Mouse (Mus musculus): ENCODE results near the gene Ramp1. TPM values are rescaled to one million over a fixed set of nuclear protein-coding genes. Genes with fewer than 3 reads are reported as not detected.

Ramp1 gene
- total and polyA plus RNA-seq, 3 experiments: 4.1 to 5.6 TPM; not detected in 1

GRCm38 (mm10) chr1:91220322-91220672, 40.7 kb downstream of the Ramp1 start:
- Histone ChIP-seq H3K79me2 (ENCODE audit: control insufficient read depth, insufficient read depth, low read length, poor library complexity) (no peaks in the 10 kb centered on the region), H3K9ac (ENCODE audit: control insufficient read depth, low read depth, low read length, poor library complexity, severe bottlenecking) (no peak overlapping the region), H3K27me3 (ENCODE audit: control insufficient read depth in 1 of 2, insufficient read depth in 2 of 2, low read length in 2 of 2) (no peaks in the 10 kb centered on the region), H3K4me1 (ENCODE audit: control insufficient read depth in 1 of 2, insufficient read depth in 2 of 2, low read length in 2 of 2) (peaks cover 6 to 18% of the 10 kb centered on the region in 2 experiments), H3K4me3 (ENCODE audit: control insufficient read depth in 1 of 2, insufficient read depth in 1 of 2, low read depth in 2 of 2, low read length in 2 of 2) (no peak overlapping the region), H3K9me3 (replicated peaks; ENCODE audit: insufficient read depth, low read length) (no peaks in the 10 kb centered on the region), H3K27ac (ENCODE audit: control insufficient read depth, low read depth, low read length) (no peak overlapping the region), H3K36me3 (ENCODE audit: control insufficient read depth in 1 of 2, insufficient read depth in 2 of 2, low read length in 2 of 2) (peaks cover 0 to 13% of the 10 kb centered on the region in 2 experiments; a peak in 2 of 4 replicates)
- DNase-seq (ENCODE audit: low read depth, low spot score): no peak
- TF ChIP-seq EP300 (IDR thresholded peaks at IDR 0.05; ENCODE audit: low read depth in 1 of 2, low read length in 2 of 2) (no peak), MAX (IDR thresholded peaks at IDR 0.05; ENCODE audit: low read length) (no peak), MEF2A (IDR thresholded peaks at IDR 0.05; ENCODE audit: extremely low read depth, insufficient replicate concordance, low read depth, low read length, poor library complexity, severe bottlenecking) (no peak), POLR2AphosphoS5 (IDR thresholded peaks at IDR 0.05; ENCODE audit: borderline replicate concordance, low read depth, low read length) (no peak), CTCF (IDR thresholded peaks at IDR 0.05 in 2 of 3, conservative IDR thresholded peaks at IDR 0.05 in 1 of 3; ENCODE audit: control insufficient read depth in 1 of 3, insufficient read depth in 1 of 3, low read depth in 2 of 3, low read length in 3 of 3, poor library complexity in 1 of 3, severe bottlenecking in 1 of 3) (no peak), NRF1 (IDR thresholded peaks at IDR 0.05; ENCODE audit: insufficient read depth, low read depth, low read length, poor library complexity, severe bottlenecking) (no peak), MXI1 (IDR thresholded peaks at IDR 0.05; ENCODE audit: low read depth, low read length) (no peak), CHD2 (IDR thresholded peaks at IDR 0.05; ENCODE audit: low read length) (no peak), GABPA (IDR thresholded peaks at IDR 0.05; ENCODE audit: low read depth, low read length) (no peak), MAFK (IDR thresholded peaks at IDR 0.05; ENCODE audit: borderline replicate concordance, low read depth, low read length) (no peak), UBTF (IDR thresholded peaks at IDR 0.05; ENCODE audit: borderline replicate concordance, insufficient read depth, low read depth, low read length) (no peak), ZC3H11A (IDR thresholded peaks at IDR 0.05; ENCODE audit: low read depth, low read length) (no peak), ETS1 (IDR thresholded peaks at IDR 0.05; ENCODE audit: low read depth, low read length) (no peak), MYC (IDR thresholded peaks at IDR 0.05; ENCODE audit: low read depth, low read length) (no peak), TCF12 (IDR thresholded peaks at IDR 0.05; ENCODE audit: low read depth, low read length) (no peak), BHLHE40 (IDR thresholded peaks at IDR 0.05; ENCODE audit: borderline replicate concordance, low read depth, low read length) (no peak), SMC3 (IDR thresholded peaks at IDR 0.05; ENCODE audit: low read depth, low read length) (no peak), GATA1 (IDR thresholded peaks at IDR 0.05; ENCODE audit: low read depth, low read length) (no peak)

- Histone ChIP-seq H3K4me3 (ENCODE audit: control insufficient read depth in 1 of 2, insufficient read depth in 1 of 2, low read depth in 2 of 2, low read length in 2 of 2) (no peak overlapping the region), H3K79me2 (ENCODE audit: control insufficient read depth, insufficient read depth, low read length, poor library complexity) (no peaks in the 10 kb centered on the region), H3K27me3 (ENCODE audit: control insufficient read depth in 1 of 2, insufficient read depth in 2 of 2, low read length in 2 of 2) (no peaks in the 10 kb centered on the region), H3K9me3 (replicated peaks; ENCODE audit: insufficient read depth, low read length) (no peaks in the 10 kb centered on the region), H3K36me3 (ENCODE audit: control insufficient read depth in 1 of 2, insufficient read depth in 2 of 2, low read length in 2 of 2) (peaks cover 0 to 22% of the 10 kb centered on the region in 2 experiments; a peak in 2 of 4 replicates), H3K9ac (ENCODE audit: control insufficient read depth, low read depth, low read length, poor library complexity, severe bottlenecking) (no peak overlapping the region), H3K27ac (ENCODE audit: control insufficient read depth, low read depth, low read length) (no peak overlapping the region), H3K4me1 (ENCODE audit: control insufficient read depth in 1 of 2, insufficient read depth in 2 of 2, low read length in 2 of 2) (peaks cover 30 to 31% of the 10 kb centered on the region in 2 experiments)
- TF ChIP-seq POLR2A (IDR thresholded peaks at IDR 0.05; ENCODE audit: control insufficient read depth in 1 of 2, insufficient read depth in 1 of 2, low read depth in 1 of 2, low read length in 2 of 2, poor library complexity in 1 of 2): no peak
- no peak for TF ChIP-seq CTCF (IDR thresholded peaks at IDR 0.05 in 2 of 3, conservative IDR thresholded peaks at IDR 0.05 in 1 of 3; ENCODE audit: control insufficient read depth in 1 of 3, insufficient read depth in 1 of 3, low read depth in 2 of 3, low read length in 3 of 3, poor library complexity in 1 of 3, severe bottlenecking in 1 of 3)
- TF ChIP-seq NELFE (IDR thresholded peaks at IDR 0.05; ENCODE audit: low read depth, low read length): no peak
- peak; percentile 43 for DNase-seq (ENCODE audit: low read depth, low spot score)
These were observed 46.9 kb downstream of the Ramp1 start for GRCm38 (mm10) chr1:91226562-91226961.
